Mouse (Mus musculus) MEL (cell line): ENCODE measurements at regions not wholly inside any gene's neighbourhood (a gene's known extent, or its start where the extent isn't known, plus 50 kb on each side); places are given as distances from the start of the nearest gene placed in this dataset.

Source experiments
- DNase-seq: peaks from one replicate; pipeline ENCODE4 v3.0.0; 2011; ENCODE audit warnings: low read depth, low spot score
- H3K27ac ChIP-seq: 2 replicates; pipeline ENCODE4 v1.5.1; 2012; ENCODE audit warnings: low read depth, mild to moderate bottlenecking, control low read depth, low read length, moderate library complexity; ENCODE audit not compliant: control insufficient read depth
- H3K27me3 ChIP-seq, 2 experiments: fragments of 150-350 bp in 1 of 2; sonication (generic) in 1 of 2; 2 replicates each; pipeline ENCODE4 v1.6.1; 2012; ENCODE audit warnings: low read length in 2 of 2, mild to moderate bottlenecking in 2 of 2, improper control_type of control experiment in 1 of 2, moderate library complexity in 1 of 2; ENCODE audit not compliant: insufficient read depth in 2 of 2, control insufficient read depth in 1 of 2
- H3K36me3 ChIP-seq, 2 experiments: 2 replicates each; pipeline ENCODE4 v1.6.1; 2012 to 2014; ENCODE audit warnings: low read length in 2 of 2, improper control_type of control experiment in 1 of 2, inconsistent platforms in 1 of 2, mild to moderate bottlenecking in 1 of 2; ENCODE audit not compliant: insufficient read depth in 2 of 2, control insufficient read depth in 1 of 2
- H3K4me1 ChIP-seq, 2 experiments: fragments of 150-350 bp in 1 of 2; sonication (generic) in 1 of 2; 2 replicates each; pipeline ENCODE4 v1.6.1; 2012; ENCODE audit warnings: low read length in 2 of 2, improper control_type of control experiment in 1 of 2, mild to moderate bottlenecking in 1 of 2; ENCODE audit not compliant: insufficient read depth in 2 of 2, control insufficient read depth in 1 of 2
- H3K4me3 ChIP-seq, 2 experiments: fragments of 150-350 bp in 1 of 2; sonication (generic) in 1 of 2; 2 replicates each; pipeline ENCODE4 v1.5.1; 2012; ENCODE audit warnings: low read depth in 2 of 2, low read length in 2 of 2, mild to moderate bottlenecking in 2 of 2, moderate library complexity in 2 of 2, control low read depth in 1 of 2, improper control_type of control experiment in 1 of 2; ENCODE audit not compliant: control insufficient read depth in 1 of 2, insufficient read depth in 1 of 2
- H3K79me2 ChIP-seq: 2 replicates; pipeline ENCODE4 v1.6.1; 2012; ENCODE audit warnings: mild to moderate bottlenecking, low read length, moderate library complexity; ENCODE audit not compliant: control insufficient read depth, poor library complexity, insufficient read depth
- H3K9ac ChIP-seq: 2 replicates; pipeline ENCODE4 v1.6.1; 2012; ENCODE audit warnings: low read depth, mild to moderate bottlenecking, control low read depth, low read length, moderate library complexity; ENCODE audit not compliant: control insufficient read depth, poor library complexity, severe bottlenecking
- H3K9me3 ChIP-seq: fragments of 150-350 bp; sonication (generic); replicated peaks from 2 replicates; pipeline ENCODE4 v1.6.1; 2012; ENCODE audit warnings: mild to moderate bottlenecking, low read length, improper control_type of control experiment, moderate library complexity; ENCODE audit not compliant: insufficient read depth
- CHD2 ChIP-seq: IDR thresholded peaks from 2 replicates; pipeline ENCODE4 v1.6.1; 2011; ENCODE audit warnings: low read length, improper control_type of control experiment
- CTCF ChIP-seq, 3 experiments: IDR thresholded peaks in 2 of 3; conservative IDR thresholded peaks in 1 of 3; 2 replicates each; pipeline ENCODE4 v1.5.1; 2011 to 2012; ENCODE audit warnings: low read length in 3 of 3, low read depth in 2 of 3, mild to moderate bottlenecking in 2 of 3, improper control_type of control experiment in 1 of 3, inconsistent platforms in 1 of 3, mixed read lengths in 1 of 3, moderate library complexity in 1 of 3; ENCODE audit not compliant: control insufficient read depth in 1 of 3, insufficient read depth in 1 of 3, poor library complexity in 1 of 3, severe bottlenecking in 1 of 3
- ELF1 ChIP-seq: IDR thresholded peaks from 2 replicates; pipeline ENCODE4 v1.6.1; 2014; ENCODE audit warnings: low read depth, mild to moderate bottlenecking, inconsistent platforms, low read length, improper control_type of control experiment, moderate library complexity
- EP300 ChIP-seq, 2 experiments: IDR thresholded peaks; 2 replicates each; pipeline ENCODE4 v1.6.1; 2011; ENCODE audit warnings: improper control_type of control experiment in 2 of 2, low read length in 2 of 2, low read depth in 1 of 2, mild to moderate bottlenecking in 1 of 2
- GATA1 ChIP-seq: IDR thresholded peaks from 2 replicates; pipeline ENCODE4 v1.6.1; 2011; ENCODE audit warnings: low read depth, low read length, improper control_type of control experiment
- MAFK ChIP-seq: IDR thresholded peaks from 2 replicates; pipeline ENCODE4 v1.6.1; 2011; ENCODE audit warnings: low read depth, mild to moderate bottlenecking, low read length, improper control_type of control experiment, borderline replicate concordance
- MAX ChIP-seq: IDR thresholded peaks from 2 replicates; pipeline ENCODE4 v1.6.1; 2011; ENCODE audit warnings: low read length, improper control_type of control experiment
- MEF2A ChIP-seq: IDR thresholded peaks from 2 replicates; pipeline ENCODE4 v1.6.1; 2014; ENCODE audit warnings: low read depth, mild to moderate bottlenecking, inconsistent platforms, low read length, improper control_type of control experiment; ENCODE audit not compliant: poor library complexity, insufficient replicate concordance, severe bottlenecking; ENCODE audit errors: extremely low read depth
- MXI1 ChIP-seq: IDR thresholded peaks from 2 replicates; pipeline ENCODE4 v1.6.1; 2011; ENCODE audit warnings: mild to moderate bottlenecking, low read depth, low read length, improper control_type of control experiment
- MYC ChIP-seq: IDR thresholded peaks from 2 replicates; pipeline ENCODE4 v1.6.1; 2011; ENCODE audit warnings: low read depth, mild to moderate bottlenecking, low read length, improper control_type of control experiment, moderate library complexity
- POLR2A ChIP-seq, 2 experiments: IDR thresholded peaks; 2 replicates each; pipeline ENCODE4 v1.6.1; 2011 to 2012; ENCODE audit warnings: low read length in 2 of 2, mild to moderate bottlenecking in 2 of 2, control low read depth in 1 of 2, improper control_type of control experiment in 1 of 2, low read depth in 1 of 2, moderate library complexity in 1 of 2; ENCODE audit not compliant: control insufficient read depth in 1 of 2, insufficient read depth in 1 of 2, poor library complexity in 1 of 2
- POLR2AphosphoS5 ChIP-seq: IDR thresholded peaks from 2 replicates; pipeline ENCODE4 v1.6.1; 2012; ENCODE audit warnings: low read depth, borderline replicate concordance, mild to moderate bottlenecking, inconsistent platforms, low read length, moderate library complexity, mixed read lengths
- RAD21 ChIP-seq: IDR thresholded peaks from 2 replicates; pipeline ENCODE4 v1.6.1; 2011; ENCODE audit warnings: mild to moderate bottlenecking, low read depth, low read length, improper control_type of control experiment
- SMC3 ChIP-seq: IDR thresholded peaks from 2 replicates; pipeline ENCODE4 v1.6.1; 2011; ENCODE audit warnings: low read depth, low read length, improper control_type of control experiment
- USF1 ChIP-seq: IDR thresholded peaks from 2 replicates; pipeline ENCODE4 v1.6.1; 2014; ENCODE audit warnings: low read depth, mild to moderate bottlenecking, inconsistent platforms, low read length, improper control_type of control experiment, moderate library complexity
- USF2 ChIP-seq, 2 experiments: IDR thresholded peaks; 2 replicates each; pipeline ENCODE4 v1.6.1; 2011 to 2012; ENCODE audit warnings: improper control_type of control experiment in 2 of 2, low read length in 2 of 2, borderline replicate concordance in 1 of 2, inconsistent platforms in 1 of 2, low read depth in 1 of 2, mild to moderate bottlenecking in 1 of 2; ENCODE audit not compliant: insufficient read depth in 1 of 2
- ZC3H11A ChIP-seq: IDR thresholded peaks from 2 replicates; pipeline ENCODE4 v1.6.1; 2012; ENCODE audit warnings: low read depth, mild to moderate bottlenecking, inconsistent platforms, low read length, improper control_type of control experiment
- ZNF384 ChIP-seq: IDR thresholded peaks from 2 replicates; pipeline ENCODE4 v1.6.1; 2012; ENCODE audit warnings: low read depth, mild to moderate bottlenecking, inconsistent platforms, low read length, improper control_type of control experiment

- TF ChIP-seq POLR2AphosphoS5 = no peak
- no peak for TF ChIP-seq MYC
- no peak for TF ChIP-seq CHD2
- TF ChIP-seq USF2 (IDR thresholded peaks at IDR 0.05; ENCODE audit: borderline replicate concordance in 1 of 2, insufficient read depth in 1 of 2, low read depth in 1 of 2, low read length in 2 of 2) = no peak
- no peak for TF ChIP-seq GATA1
- no peak for TF ChIP-seq MAX
- no peak for TF ChIP-seq RAD21
- no peak for TF ChIP-seq POLR2A (IDR thresholded peaks at IDR 0.05; ENCODE audit: control insufficient read depth in 1 of 2, insufficient read depth in 1 of 2, low read depth in 1 of 2, low read length in 2 of 2, poor library complexity in 1 of 2)
- TF ChIP-seq, all 39 proteins: peak for 0
- H3K79me2 ChIP-seq = no peaks in the 10 kb centered on the region
Observed at GRCm38 (mm10) chr12:74434874-74435273, 118.7 kb upstream of the Gm11042 start.

DNA sequence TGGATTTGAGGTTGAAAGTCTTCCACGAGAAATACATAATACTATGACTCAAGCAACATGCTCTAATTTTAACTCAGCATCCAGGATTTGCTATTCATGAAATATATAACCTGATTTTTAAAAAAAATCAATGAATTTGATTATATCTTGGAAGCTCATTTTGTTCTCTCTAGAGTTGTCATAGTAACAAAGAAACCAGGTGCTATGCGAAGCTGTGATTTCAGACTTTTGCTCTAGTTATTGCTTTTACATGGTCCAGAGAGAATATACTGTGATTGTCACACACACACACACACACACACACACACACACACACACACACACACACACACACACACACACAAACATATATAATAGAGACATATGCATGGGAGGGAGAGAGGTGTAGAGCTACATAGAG is 98.5 kb upstream of the Gm11042 start:
- no peaks in the 10 kb centered on the region for H3K4me1 ChIP-seq
- H3K27ac ChIP-seq = no peak overlapping the region
- H3K36me3 ChIP-seq = no peaks in the 10 kb centered on the region
- no peaks in the 10 kb centered on the region for H3K9me3 ChIP-seq
- no peak overlapping the region for H3K4me3 ChIP-seq
- no peak overlapping the region for H3K9ac ChIP-seq
- TF ChIP-seq SMC3 = no peak
- no peak for TF ChIP-seq MEF2A
- TF ChIP-seq CTCF (IDR thresholded peaks at IDR 0.05 in 2 of 3, conservative IDR thresholded peaks at IDR 0.05 in 1 of 3; ENCODE audit: control insufficient read depth in 1 of 3, insufficient read depth in 1 of 3, low read depth in 2 of 3, low read length in 3 of 3, poor library complexity in 1 of 3, severe bottlenecking in 1 of 3) = no peak
- TF ChIP-seq EP300 (IDR thresholded peaks at IDR 0.05; ENCODE audit: low read depth in 1 of 2, low read length in 2 of 2) = no peak
- TF ChIP-seq MAX = no peak
- no peak for TF ChIP-seq MAFK
- no peak for TF ChIP-seq MXI1
- no peak for TF ChIP-seq RAD21
- no peak for TF ChIP-seq USF1
- no peak for TF ChIP-seq ZNF384
- no peak for TF ChIP-seq USF2 (IDR thresholded peaks at IDR 0.05; ENCODE audit: borderline replicate concordance in 1 of 2, insufficient read depth in 1 of 2, low read depth in 1 of 2, low read length in 2 of 2)
- TF ChIP-seq ZC3H11A = no peak
- TF ChIP-seq MYC = no peak
- TF ChIP-seq ELF1 = no peak
- H3K79me2 ChIP-seq = no peaks in the 10 kb centered on the region
- no peaks in the 10 kb centered on the region for H3K27me3 ChIP-seq
- DNase-seq = no peak

More at GRCm38 (mm10) chr12:74434874-74435273, 118.7 kb upstream of the Gm11042 start:
- no peaks in the 10 kb centered on the region for H3K9me3 ChIP-seq
- no peak overlapping the region for H3K9ac ChIP-seq
- H3K27ac ChIP-seq = no peak overlapping the region
- H3K4me3 ChIP-seq = no peak overlapping the region
- no peaks in the 10 kb centered on the region for H3K27me3 ChIP-seq
- H3K4me1 ChIP-seq = no peaks in the 10 kb centered on the region
- DNase-seq = no peak
- H3K36me3 ChIP-seq = no peaks in the 10 kb centered on the region
